Mouse (Mus musculus) megakaryocyte progenitor cell, adult 5-6 weeks (primary cell): Measurements from ENCODE around the gene Strap. TPM values are rescaled to one million over a fixed set of nuclear protein-coding genes. Genes with fewer than 3 reads are reported as not detected.
A peak's percentile ranks its signal among the peaks of the same experiment; 100 is the strongest.

Experiments used
- ATAC-seq: replicated peaks from 2 replicates; pipeline ENCODE4 v1.8.0; 2016; ENCODE audit warnings: mild to moderate bottlenecking, moderate TSS enrichment, inconsistent platforms; ENCODE audit not compliant: poor library complexity
- total RNA-seq, 2 experiments: library from RNA; stranded (forward) in 1 of 2; stranded (reverse) in 1 of 2; fragments of 157-497, 149-512 nt in 1 of 2; fragments of 200-1000 nt in 1 of 2; gene quantifications; 2 replicates each; pipeline versions ENCODE4 v1.2.3 to v1.2.4; 2015 to 2017

The Strap gene
- total RNA-seq, 2 experiments from 2014 or later, result 172 to 191 TPM

- peak; percentile 29; the same call in 1 of the 2 replicates for ATAC-seq
Observed at GRCm38 (mm10) chr6:137722220-137722931, 12.5 kb upstream of the Strap start.

GRCm38 (mm10) chr6:137723898-137724297 is 11.0 kb upstream of the Strap start:
- ATAC-seq, result peak; percentile 92

DNA sequence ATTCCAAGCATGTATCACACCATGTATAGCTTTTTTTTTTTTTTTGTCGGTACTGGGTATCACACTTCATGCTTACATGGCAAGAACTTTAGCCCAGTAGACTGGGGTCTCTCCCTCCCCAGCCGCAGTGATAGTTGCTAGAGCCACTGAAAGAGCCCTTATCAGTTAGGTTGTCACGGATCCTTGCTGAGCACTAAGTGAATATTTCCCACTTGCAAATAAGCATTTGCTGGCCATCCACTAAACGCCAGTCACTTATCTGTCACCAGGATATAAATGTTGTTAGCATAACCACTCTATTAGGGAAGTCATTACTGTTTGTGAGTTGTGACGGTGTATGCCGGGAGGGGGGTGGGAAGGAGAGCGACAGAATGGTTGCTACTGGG is 425 bp upstream of the Strap start:
- peak; percentile 56 for ATAC-seq

DNA sequence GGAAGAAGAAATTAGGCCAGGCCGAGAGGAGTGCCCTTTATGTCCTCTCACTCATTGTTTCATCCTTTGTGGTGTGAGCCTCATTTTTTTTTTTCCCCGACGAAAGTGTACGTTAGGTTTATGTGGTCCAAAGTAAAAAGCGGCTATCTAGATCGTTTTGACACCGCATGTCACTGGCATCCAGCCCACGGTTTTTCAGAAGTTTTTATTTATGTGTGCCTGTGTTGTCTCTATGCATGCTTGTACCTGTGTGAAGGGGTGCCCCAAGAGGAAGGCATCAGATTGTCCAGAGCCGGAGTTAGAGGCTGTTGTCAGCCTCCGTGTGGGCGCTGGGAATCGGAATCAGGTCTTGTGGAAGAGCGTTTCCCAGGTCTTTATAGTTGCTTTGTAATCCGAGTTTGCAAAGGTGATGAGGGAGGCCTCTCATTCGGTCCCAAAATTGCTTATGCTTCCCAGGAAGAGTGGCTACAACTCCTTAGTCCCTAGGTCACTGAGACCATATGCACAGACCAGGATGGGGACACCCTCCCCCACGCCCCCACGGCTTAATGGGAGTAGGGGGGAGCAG is 877 bp downstream of the Strap start:
- ATAC-seq, result peak; percentile 2

DNA sequence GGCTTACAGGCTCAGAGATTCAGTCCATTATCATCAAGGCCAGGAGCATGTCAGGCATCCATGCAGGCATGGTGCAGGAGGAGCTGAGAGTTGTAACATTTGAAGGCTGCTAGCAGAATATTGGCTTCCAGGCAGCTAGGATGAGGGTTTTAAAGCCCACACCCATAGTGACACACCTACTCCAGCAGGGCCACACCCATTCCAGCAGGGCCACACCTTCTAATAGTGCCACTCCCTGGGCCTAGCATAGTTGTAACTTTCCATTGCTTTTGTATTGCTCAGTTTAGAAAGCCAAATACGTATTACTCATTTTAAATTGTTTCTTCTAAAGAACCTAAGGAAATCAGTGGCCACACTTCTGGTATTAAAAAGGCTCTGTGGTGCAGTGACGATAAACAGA is 6.1 kb downstream of the Strap start:
- peak; percentile 44; the same call in 1 of the 2 replicates for ATAC-seq

GRCm38 (mm10) chr6:137744700-137745099 is 9.8 kb downstream of the Strap start:
- ATAC-seq, result no peak

GRCm38 (mm10) chr6:137747174-137747928 is 12.5 kb downstream of the Strap start:
- ATAC-seq, result peak; percentile 94

- ATAC-seq, result no peak
Observed at GRCm38 (mm10) chr6:137751551-137752274, 16.8 kb downstream of the Strap start.

GRCm38 (mm10) chr6:137752275-137752655 is 17.4 kb downstream of the Strap start:
- ATAC-seq, result no peak

- ATAC-seq, result peak; percentile 95
Observed at GRCm38 (mm10) chr6:137754056-137754856, 19.4 kb downstream of the Strap start, which contains the start of gene Dera. Gene Dera (plus strand): TSS chr6:137754546.

- ATAC-seq, result no peak
Observed at GRCm38 (mm10) chr6:137754857-137755232, 20.0 kb downstream of the Strap start.

- peak; percentile 60 for ATAC-seq
Observed at GRCm38 (mm10) chr6:137756310-137756709, 21.4 kb downstream of the Strap start.

GRCm38 (mm10) chr6:137757891-137758290 is 23.0 kb downstream of the Strap start:
- no peak for ATAC-seq

DNA sequence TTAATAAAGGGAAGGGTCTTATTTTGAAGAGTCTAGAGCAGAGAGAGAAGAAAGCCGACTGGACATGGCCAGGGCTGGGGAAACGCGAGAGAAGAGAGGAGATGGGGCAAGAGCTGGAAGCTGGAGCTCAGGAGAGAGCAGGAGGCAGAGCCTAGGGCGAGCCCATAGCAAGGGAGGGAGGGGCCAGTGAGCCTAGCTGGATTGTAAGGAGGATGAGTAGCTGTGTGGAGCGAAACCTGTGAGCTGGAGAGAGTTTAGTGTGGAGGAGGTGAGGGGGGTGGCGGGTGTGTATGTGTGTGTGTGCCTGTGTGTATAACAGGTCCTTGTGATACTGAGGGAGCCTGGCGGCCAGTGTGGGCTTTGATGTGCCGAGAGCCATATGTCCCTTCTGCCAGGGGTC is 24.8 kb downstream of the Strap start:
- ATAC-seq, result no peak

GRCm38 (mm10) chr6:137760966-137761365 is 26.1 kb downstream of the Strap start:
- no peak for ATAC-seq

DNA sequence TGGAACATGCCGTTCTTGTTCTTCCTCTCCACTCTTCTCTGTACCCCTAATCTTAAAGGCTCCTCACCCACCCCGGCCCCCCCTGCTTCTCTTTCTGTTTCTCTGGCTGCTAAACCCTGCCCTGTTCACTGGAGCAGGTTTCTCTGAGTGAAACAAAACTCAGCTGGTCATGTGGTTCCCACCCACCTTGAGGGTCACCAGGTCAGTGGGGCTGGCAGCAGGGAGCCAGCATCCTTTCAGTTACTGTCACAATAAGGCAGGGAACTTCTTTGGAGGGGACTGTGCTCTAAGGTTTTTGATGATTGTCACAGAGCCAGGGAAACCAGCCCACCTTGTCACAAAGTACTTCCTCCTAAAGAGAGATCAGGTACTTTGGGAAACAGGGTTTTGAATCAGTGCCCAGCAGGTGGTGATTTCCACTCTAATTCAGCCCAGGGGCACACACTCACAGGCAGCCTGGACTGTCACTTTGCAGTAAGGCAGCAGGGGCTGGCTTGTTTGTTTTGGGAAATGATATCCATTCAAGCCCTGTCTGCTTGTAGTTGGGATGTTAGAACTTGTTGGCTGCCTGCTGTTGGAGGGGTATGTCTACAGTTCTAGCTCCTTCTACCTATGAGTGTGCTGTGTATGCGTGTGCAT is 29.8 kb downstream of the Strap start:
- no peak for ATAC-seq

GRCm38 (mm10) chr6:137766177-137766576 is 31.3 kb downstream of the Strap start:
- no peak for ATAC-seq

DNA sequence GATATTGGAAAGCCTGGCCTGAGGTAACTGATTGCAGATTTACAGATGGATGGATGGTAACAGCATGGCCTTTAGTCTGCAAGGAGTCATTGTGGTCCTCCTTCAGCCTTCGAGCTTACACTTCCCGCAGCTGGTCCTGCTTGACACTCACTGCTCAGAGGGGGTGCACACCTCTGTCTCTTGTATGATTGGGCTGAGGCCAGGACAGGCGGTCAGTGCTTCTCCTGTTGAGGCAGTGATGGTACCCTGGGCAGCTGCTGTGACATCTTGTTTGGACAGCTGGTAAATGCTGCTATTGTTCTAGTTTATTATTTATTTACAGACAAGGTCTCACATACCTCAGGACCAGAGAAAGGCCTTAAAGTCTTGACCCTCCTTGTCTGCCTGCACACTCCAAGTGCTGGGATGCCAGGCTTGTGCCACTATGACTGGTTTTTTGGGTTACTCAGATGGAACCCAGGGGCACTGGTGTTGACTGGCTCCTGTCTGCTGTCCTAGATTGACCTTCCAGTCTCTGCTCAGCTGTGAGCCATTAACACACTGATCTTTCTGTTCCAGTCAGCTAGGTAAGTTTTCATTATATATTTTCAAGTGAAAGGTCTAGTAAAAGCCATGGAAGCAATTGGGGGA is 36.9 kb downstream of the Strap start:
- no peak for ATAC-seq

DNA sequence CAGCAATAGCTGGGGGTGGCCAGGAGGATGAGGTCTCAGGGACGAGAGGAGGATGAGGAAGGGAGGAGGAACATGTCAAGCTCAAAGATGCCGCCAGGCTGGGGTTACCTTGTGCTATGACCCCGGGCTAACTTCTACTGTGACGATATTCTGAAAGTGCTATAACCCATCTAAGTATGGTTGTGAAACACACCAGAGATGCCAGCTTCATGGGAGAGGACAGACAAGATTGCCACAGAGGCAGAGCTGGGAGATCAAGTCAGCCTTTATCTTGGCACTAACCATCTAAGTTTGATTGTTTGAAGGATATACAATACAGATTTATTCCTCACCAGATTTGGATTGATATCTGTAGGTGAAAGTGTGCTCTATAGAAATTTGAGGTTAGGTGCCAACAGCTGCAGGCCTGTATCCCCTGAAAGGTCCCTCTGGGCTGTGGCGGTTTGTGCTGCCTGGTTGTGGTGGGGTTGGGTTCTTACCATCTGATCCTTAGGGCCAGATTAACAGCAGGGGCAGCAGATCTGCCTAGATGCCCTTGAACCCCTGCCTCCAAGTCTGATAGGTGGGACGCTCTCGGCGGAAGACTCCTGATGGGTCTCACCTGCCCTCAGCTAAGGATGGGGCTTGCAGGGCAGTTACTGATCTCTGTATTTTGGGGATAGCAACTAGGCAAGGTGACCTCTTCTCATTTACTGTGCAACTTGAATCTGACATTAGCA is 38.2 kb downstream of the Strap start:
- ATAC-seq, result no peak
